Mouse (Mus musculus) cerebellum, postnatal 4 days (tissue): ENCODE data around the gene Scnn1b.

Source experiments
- DNase-seq, 2 experiments: peaks; one replicate each; pipeline ENCODE4 v3.0.0; 2022; ENCODE audit warnings: low spot score in 2 of 2, mixed read lengths in 1 of 2

Gene Scnn1b

DNA sequence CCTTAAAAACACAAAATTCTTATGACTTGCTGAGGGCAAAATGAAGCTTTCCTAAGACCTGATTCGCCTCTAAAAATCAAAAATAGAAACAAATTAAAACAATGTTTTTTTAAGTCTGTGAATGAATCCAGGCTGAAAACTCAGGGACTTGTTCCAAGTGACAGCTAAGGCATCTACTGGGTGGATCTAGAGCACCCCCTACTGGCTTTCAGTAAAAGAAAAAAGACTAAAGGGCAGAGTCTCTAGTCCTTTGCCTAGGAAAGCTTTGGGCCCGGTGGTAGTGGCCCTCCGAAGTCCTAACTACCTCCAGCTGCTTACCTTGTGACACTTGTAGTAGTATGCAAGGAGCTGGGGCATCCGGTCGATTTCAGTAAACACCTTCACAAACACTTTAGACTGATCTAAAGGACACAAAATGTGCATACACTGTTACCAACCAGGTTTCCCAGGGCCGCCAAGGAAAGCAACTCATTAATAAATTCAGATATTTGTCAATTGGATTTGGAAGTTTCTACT lies 99.1 kb downstream of the Scnn1b start:
- peak in 1 of 2 experiments; percentile 65 for DNase-seq

GRCm38 (mm10) chr7:121966169-121966568 lies 101.3 kb downstream of the Scnn1b start:
- DNase-seq, result no peak
